Mouse (Mus musculus) lung, postnatal 0 days (tissue): Measurements from ENCODE around the gene Dock3.

ENCODE experiments used
- CTCF ChIP-seq: IDR thresholded peaks from 2 replicates; pipeline ENCODE4 v1.5.1; 2016; ENCODE audit warnings: antibody characterized with exemption, mild to moderate bottlenecking
- EP300 ChIP-seq: IDR thresholded peaks from 2 replicates; pipeline ENCODE4 v1.6.1; 2016; ENCODE audit warnings: antibody characterized with exemption, mild to moderate bottlenecking, control low read depth

GRCm38 (mm10) chr9:106883085-106883484, 348.6 kb downstream of the Dock3 start:
- no peak for TF ChIP-seq CTCF
- TF ChIP-seq EP300, result no peak
